Mouse (Mus musculus): ENCODE data around the gene Sft2d2.

The Sft2d2 gene

GRCm38 (mm10) chr1:165190571-165191273, 3.5 kb downstream of the Sft2d2 start:
- no peak for DNase-seq (ENCODE audit: low spot score)

DNA sequence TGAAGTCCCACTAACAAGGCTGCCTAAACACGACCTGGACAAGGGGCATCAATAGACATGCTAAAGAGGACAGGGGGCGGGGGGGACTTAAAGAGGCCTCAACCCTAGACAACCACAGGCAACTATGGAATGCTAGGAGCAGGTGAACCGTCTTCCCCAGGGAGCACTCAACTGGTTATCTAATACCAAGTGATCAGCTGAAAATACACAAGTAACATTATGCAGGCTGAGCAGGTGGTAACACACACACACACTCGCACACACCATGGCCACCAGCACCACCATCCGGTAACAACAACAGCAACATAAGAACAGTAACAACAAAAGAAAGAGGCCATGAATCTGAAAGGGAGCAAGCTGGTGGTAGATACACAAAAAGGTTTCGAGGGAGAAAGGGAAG, 4.2 kb downstream of the Sft2d2 start:
- DNase-seq (ENCODE audit: low spot score), result no peak

GRCm38 (mm10) chr1:165188806-165189580, 5.2 kb downstream of the Sft2d2 start:
- no peak for DNase-seq (ENCODE audit: low spot score)

GRCm38 (mm10) chr1:165187357-165187756, 6.9 kb downstream of the Sft2d2 start:
- DNase-seq (ENCODE audit: low spot score), result no peak

GRCm38 (mm10) chr1:165186491-165186890, 7.7 kb downstream of the Sft2d2 start:
- no peak for DNase-seq (ENCODE audit: low spot score)

GRCm38 (mm10) chr1:165185116-165185515, 9.1 kb downstream of the Sft2d2 start:
- DNase-seq (ENCODE audit: low spot score), result no peak

DNA sequence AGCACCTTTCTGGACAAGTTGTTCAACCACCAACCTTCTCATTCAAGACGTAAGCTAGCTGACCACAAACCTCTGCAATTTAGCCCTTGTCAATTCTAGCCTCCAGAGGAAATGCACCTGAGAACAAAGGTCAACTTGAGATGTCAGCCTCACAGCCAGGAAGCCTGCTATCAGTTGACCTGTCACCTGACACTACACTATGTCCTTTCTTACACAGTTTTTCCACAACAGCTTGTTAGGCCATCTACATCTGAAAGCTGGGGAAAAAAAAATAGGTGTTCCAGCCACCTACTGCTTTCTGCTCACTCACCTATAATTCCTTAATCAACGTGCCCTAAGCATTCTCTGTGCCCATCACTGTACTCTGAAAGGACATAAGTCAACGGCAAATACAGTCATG, 10.1 kb downstream of the Sft2d2 start:
- DNase-seq (ENCODE audit: low spot score), result no peak

- DNase-seq (ENCODE audit: low spot score), result no peak
These were observed 10.8 kb downstream of the Sft2d2 start for GRCm38 (mm10) chr1:165183400-165183799.

- DNase-seq (ENCODE audit: low spot score), result no peak
These were observed 14.9 kb downstream of the Sft2d2 start for GRCm38 (mm10) chr1:165179321-165179720.

GRCm38 (mm10) chr1:165178075-165178474, 16.2 kb downstream of the Sft2d2 start:
- no peak for DNase-seq (ENCODE audit: low spot score)

GRCm38 (mm10) chr1:165174059-165174616, 20.1 kb downstream of the Sft2d2 start:
- DNase-seq (ENCODE audit: low spot score), result no peak

DNA sequence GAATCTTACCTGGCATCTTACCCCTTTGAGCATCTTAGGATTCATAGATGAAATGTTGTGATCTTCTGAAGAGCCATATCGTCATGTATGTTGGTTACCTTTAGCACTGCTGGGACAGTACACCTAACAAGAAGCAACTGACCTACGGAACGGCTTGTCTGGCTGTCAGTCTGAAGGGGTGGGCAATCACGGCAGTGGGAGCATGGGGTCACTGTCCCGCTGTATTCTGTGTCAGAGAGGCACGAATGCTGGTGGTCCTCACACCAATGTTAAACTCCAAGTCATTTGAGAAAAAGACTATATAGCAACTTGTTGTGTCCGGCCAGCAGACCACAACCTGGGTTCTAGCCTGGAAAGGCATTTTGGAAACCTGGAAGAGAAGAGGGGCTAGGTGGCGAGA, 23.0 kb downstream of the Sft2d2 start:
- no peak for DNase-seq (ENCODE audit: low spot score)

DNA sequence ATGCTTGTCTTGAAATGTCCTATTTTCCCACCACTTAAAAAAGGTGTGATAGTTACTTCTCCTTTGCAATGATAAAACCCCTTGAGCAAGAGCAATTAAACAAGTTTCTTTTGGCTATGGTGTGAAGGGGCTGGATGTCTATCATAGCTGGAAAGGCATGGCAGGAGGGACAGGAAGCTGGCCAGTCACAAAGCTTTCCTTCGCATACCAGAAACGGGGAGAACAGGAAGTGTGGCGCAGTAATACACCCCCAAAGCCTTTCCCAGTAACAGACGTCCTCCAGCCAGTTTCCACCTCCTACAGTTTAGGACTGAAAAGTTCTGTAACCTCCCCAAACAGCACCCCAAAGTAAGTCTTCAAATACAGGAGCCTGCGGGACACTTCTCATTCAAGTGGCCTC, 24.1 kb downstream of the Sft2d2 start:
- DNase-seq (ENCODE audit: low spot score), result no peak

- no peak for DNase-seq (ENCODE audit: low spot score)
These were observed 24.8 kb downstream of the Sft2d2 start for GRCm38 (mm10) chr1:165169462-165169861.

DNA sequence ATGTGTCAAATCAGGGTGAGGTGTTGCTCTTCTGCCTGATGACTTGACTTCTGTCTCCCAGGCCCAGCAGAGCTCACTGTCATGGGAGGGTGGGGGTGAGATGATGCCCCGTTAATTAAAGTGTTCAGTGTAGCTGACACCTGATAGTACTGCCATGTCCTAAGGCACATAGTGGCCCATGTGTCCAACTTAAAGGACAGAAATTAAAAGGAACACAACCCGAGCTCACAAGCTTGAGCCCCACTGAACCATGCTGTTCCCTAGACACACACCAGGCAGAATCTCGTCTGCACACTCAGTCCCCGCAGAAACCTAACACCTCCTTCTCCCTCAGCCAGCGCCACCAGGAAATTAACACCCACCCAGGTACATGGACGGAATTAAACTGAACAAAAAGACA, 29.3 kb downstream of the Sft2d2 start:
- DNase-seq (ENCODE audit: low spot score), result no peak

DNA sequence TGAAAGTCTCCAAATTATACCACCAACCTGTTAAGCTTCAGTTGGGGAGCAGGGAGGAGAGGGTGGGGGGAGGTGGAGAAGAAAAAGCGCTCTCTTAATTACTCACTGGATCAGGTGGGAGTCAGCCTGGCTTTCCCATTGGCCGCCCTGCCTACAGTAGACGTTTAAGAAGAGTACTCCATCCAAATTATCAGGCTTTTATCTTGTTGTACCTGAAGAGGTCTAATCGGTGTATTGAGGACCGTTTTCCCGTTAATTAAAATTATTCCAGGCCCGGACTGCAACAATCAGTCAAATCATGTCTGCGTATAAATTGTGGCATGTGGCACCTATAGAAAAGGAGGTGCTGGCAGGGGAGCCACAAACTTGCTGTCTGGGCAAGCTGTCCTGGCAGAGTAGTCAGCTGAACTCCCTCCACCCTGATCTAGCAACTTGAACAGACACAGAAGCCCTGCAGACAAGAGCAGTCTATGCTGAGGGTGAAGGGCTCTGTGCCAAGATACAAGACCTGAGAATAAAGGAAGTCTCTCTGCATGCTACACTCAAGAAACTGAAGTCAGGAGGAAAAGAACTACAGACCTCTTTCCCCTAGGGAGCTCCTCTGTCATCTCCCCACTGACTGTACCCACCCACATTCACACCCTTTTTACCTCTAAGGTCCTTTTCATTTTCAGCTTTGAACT, 33.4 kb downstream of the Sft2d2 start, which contains the start of gene Tbx19:
Gene Tbx19, minus strand, starts transcription at position 51 of the 683 bp plus-strand sequence.
- no peak for DNase-seq (ENCODE audit: low spot score)

DNA sequence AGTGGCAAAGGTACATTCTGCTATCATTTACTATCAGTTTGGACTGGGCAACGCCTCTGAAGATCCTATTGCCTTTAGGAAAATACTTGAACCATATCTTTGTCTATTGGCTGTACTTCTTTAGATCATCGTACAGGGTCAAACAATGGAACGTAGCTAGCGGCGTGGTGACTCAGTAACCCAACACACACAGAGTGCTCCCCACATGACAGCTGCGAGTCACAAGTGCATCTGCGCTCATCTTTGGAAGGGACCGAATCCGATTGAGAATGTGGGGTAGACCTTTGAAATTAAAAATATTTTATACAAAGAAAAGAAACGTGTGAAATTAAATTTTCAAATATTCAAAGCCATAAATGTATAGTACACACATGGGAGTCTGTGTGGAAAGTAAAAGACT, 35.4 kb downstream of the Sft2d2 start:
- DNase-seq (ENCODE audit: low spot score), result no peak

GRCm38 (mm10) chr1:165154162-165154561, 40.1 kb downstream of the Sft2d2 start:
- no peak for DNase-seq (ENCODE audit: low spot score)

DNA sequence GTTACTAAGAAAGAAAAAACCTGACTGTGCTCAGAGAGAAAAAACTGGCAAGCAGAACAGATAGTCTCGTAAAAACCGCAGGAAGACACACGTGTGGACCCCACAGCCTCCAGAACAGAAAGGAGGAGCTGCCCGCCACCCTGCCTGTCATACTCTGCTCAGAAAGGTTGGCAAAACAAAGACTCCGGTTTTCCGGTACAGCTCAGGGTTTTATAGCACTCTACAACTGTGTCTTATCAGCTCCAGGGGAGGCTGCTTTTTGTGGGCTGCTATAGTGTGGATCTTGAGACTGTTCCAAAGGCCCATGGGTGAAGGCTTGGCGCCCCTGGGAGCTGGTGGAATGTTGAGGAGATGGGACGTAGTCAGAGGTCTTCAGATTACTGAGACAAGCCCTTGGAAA, 43.0 kb downstream of the Sft2d2 start:
- DNase-seq (ENCODE audit: low spot score), result no peak

- no peak for DNase-seq (ENCODE audit: low spot score)
These were observed 51.8 kb downstream of the Sft2d2 start for GRCm38 (mm10) chr1:165142343-165142916.

DNA sequence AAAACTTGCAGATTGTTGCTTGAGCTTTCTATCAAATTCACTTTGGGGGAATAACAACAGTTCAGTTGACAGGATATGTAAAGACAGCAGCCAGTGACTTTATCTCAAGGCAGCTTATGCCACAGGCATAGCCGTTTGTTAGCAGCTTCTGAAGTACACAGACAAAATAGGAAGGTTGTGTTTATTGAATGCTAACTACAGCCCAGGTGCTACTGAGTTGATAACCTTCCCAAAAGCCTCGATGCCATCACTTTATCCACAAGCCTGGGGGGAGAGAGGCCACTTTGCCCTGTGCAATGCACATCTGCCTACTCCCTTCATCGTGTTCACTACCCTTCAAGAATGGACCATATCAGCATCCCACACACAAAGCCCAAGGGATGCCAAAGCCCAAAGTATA, 54.0 kb downstream of the Sft2d2 start:
- no peak for DNase-seq (ENCODE audit: low spot score)

DNA sequence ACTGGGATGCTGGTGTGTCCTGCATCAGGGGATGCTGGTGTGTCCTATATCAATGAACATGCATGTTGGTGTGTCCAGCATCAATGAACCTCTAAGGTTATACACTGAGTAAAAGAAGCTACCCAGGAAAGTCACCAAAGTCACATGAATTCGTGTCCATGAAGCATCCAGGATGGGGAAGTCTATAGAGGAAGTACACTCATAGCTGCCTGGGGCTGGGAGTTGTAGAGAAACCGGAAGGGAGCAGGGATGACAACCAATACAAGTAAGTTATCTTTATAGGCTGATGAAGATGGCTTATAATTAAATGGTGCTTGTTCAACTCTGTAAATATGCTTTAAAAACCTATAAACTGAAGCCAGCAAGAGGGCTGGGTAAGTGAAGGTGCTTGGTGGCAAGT, 60.4 kb downstream of the Sft2d2 start:
- no peak for DNase-seq (ENCODE audit: low spot score)

All from ovary, adult 18-20 months (tissue).